Mouse (Mus musculus) embryo, embryonic 11.5 days (tissue): ENCODE data around the gene Stx7.
A peak's percentile ranks its signal among the peaks of the same experiment; 100 is the strongest.
"Not testable (repeated sequence)": the region's sequence is repeated elsewhere in the genome, so short reads cannot be mapped to it uniquely, and the experiment has no call there.

Experiments used
- DNase-seq: peaks from one replicate; pipeline ENCODE4 v3.0.0-alpha.2; 2012; ENCODE audit warnings: low read depth, low spot score

The Stx7 gene

DNA sequence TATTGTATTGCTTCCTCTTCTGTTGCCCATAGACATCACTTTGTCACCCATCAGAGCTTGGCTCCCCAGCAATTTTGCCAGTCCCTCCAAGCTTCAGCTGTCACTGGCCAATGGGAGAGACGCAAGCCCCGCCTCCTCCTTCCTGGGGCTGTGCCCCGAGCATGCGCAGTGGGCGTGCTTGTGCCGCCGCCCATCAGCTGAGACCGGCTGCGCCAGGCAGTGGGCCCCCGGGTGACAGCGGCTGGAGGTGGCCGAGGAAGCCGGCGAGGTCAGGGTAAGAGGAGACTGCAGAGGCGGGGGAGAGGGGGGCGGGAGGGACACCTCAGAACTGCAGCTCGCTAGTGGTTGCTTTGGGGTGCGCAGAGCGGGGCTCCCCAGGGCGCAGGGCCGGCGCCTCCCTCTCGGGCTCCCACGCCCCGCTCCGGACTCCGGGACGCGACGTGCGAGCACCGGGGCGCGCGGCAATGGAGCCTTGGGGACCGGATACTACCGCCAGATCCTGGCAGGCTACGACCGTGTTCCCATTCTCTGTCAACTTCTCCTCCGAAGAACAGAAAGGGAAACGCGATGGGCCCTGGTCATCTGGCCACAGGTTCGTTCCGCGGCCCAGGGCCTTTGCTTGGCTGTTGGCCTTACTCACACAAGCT lies at the start of gene Stx7:
TSS of gene Stx7 (plus strand) at position 168 of the 647 bp plus-strand sequence.
- DNase-seq: peak; percentile 86

DNA sequence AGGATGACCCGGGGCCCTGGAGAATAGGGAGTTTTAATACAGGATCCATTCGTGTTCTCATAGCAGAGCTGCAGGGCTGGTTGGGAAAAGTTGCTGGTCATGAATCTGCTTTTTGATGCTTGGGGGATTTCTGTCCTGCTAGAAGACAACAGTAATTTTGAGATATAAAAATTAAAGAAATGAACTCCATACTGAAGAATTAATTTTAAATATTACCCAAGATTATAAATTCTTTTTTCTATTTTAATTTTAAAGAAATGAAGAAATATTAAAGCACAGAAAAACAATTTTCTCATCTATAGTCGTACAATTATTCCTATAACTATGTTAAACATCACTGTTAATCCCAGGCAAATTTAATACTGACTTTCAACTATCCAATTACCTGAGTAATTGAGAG lies 47.3 kb upstream of the Stx7 start, which contains the start of gene Taar8c:
TSS of gene Taar8c (minus strand) at position 101 of the 400 bp plus-strand sequence.
- DNase-seq: not testable (repeated sequence)

DNA sequence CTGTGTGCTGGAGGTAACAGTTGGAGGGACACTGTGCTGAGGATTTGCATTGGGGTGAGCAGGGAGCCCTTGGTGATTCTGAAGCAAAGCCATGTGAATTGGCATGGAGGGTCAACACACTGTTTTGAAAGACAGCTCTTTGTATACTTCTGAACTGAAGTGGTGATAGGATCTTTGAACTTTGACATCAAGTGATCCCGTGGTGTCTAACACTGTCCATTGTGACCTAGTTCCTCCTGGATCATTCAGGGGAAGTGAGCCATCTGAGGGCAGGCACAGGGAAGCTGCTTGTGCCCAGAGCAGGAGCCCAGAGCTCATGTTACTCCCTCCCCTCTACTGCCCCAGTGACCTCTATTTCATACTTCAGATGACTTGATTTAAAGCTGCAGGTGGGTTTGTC lies 45.8 kb upstream of the Stx7 start:
- not testable (repeated sequence) for DNase-seq

GRCm38 (mm10) chr10:24107747-24108146 lies 41.4 kb upstream of the Stx7 start:
- no peak for DNase-seq

GRCm38 (mm10) chr10:24108236-24108635 lies 40.9 kb upstream of the Stx7 start:
- DNase-seq: no peak

GRCm38 (mm10) chr10:24109434-24109833 lies 39.7 kb upstream of the Stx7 start, which contains the start of gene Taar9:
Taar9 (minus strand) TSS chr10:24109534.
- DNase-seq: not testable (repeated sequence)

- peak; percentile 56 for DNase-seq
These were observed 37.9 kb upstream of the Stx7 start for GRCm38 (mm10) chr10:24111116-24111778.

DNA sequence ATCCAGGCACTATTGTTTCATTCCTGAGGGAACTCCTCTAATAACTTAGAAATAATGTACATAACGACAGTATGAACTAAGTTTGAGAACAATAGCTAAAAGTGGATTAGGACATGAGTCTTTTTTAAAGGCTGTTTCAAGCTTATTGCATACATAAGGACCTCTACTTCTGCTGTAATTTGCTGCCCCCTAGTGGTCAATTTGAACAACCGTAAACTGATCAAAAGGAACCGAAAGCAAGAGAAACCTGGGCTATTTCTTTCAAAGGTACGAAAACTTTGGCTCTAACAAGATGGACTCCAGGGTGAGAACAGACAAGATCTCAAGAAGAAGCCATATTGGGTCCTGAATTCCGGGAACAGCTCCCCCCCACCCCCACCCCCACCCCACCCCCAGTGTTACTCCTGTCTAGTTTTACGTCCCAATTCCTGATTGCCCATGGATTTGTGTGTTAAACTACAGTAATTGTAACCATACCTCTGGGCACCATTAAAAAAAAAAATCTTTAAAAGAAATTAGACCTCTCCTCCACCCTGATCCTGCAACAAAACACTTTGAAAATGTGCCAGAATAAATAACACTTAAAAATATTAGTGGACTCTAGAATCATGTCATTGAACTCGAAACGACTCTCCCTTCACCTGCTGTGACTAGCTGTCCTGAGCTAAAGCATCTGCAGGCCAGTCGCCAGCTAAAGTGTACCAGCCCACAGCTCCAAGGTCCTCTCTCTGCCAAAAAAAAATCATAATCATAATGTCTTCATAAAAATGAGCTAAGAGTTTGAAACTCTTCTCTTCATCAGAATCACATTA lies 17.4 kb upstream of the Stx7 start:
- peak; percentile 66 for DNase-seq

- DNase-seq: no peak
These were observed 16.8 kb upstream of the Stx7 start for GRCm38 (mm10) chr10:24132273-24132672.

DNA sequence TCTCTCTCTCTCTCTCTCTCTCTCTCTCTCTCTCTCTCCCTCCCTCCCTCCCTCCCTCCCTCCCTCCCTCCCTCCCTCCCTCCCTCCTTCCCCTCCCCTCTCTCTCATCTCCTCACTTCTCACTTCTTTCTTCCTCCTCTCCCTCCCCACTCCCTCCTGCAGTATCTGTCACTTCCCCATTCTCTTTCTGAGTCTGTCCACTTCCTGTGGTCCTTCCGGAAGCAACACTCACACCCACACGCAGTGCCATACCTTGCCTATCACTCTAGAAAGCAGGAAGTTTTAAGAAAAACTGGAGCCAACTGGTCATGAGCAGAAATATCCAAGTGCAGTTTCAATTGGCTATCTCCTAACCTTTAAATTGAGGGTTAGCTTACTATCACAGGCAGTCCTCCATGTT lies 16.0 kb upstream of the Stx7 start:
- no peak for DNase-seq

- DNase-seq: no peak
These were observed 14.9 kb upstream of the Stx7 start for GRCm38 (mm10) chr10:24134071-24134645.

DNA sequence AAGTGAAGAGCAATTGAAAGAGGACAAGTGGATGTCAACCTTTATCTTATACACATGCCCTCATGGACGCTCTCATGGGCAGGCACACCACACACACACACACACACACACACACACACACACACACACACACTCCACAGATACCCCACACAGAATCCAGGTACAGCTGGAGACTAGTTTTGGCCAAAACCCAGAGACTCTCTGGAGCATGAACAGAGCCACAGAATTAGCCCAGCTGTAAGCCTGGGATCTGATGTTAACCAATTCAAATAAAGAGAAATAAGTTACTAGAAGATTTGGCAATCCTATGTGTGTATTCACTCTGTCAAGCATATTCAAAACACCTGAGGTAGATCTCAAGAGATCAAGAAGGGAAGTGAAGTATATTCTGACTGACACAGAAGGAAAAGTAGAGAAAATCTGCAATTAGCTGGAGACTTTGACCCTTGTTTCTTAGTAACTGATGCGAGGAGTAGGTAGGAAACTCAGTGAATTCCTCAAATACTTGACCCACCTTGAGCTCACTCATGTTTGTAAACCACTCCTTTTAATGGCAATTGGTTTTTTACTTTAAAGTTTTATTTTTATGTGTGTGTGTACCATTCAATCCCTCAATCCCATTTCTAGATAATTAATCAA lies 10.4 kb upstream of the Stx7 start:
- no peak for DNase-seq

- DNase-seq: no peak
These were observed 6.4 kb upstream of the Stx7 start for GRCm38 (mm10) chr10:24142735-24143134.

DNA sequence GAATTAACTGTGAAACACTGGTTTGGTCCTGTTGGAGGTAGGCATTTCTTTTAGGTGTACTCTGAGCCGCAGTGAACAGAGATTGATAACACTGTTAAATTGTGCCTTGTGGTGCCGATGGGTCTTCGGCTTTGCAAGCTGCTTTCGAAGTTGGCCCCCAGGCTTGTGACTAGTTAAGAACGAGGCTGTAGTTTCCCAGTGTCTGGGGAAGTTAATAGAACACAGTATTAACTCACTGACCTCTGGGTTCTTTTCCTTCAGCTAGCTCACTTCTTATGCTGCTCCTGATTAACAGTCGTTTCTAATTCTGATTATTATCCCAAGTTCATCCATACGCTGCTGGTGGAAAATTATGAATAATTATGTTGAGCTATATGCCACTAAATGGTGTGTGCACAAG lies 984 bp downstream of the Stx7 start:
- no peak for DNase-seq

DNA sequence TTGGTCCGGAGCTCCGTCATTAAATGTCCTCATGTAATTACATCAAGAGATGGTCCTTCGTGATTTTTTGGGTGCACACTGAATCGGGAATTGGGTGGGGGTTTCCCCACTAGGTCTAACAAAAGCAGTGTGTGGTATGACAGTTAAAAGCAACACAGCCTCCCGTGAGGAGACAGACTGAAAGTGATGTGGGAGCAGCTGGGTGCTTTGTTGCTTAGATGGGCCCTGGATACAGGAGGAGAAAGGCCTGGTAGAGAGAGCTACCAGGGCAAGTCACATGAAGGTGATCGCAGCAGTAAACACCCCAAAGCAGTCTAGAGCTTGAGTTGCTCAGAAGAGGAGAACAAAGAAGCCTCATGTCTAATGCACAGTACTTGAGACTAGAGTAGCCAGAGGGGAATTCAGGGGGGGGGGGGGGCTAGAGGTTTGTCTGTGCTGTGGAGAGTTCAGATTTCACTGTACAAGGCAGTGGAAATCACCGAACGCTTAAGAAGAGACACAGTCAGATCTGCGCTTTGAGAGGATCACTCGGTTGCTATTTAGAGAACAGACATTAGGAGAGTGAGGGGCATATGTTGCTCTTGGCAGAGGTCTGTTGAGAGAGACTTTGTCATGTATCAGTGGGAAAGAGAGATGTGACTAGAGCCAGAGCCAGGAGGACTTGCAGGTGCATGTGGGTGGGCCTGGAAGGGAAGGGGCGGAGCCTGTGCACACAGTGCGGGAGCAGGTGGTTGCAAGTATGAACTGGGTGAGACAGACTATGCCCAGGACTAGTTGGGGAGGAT lies 9.6 kb downstream of the Stx7 start:
- no peak for DNase-seq

GRCm38 (mm10) chr10:24159575-24159974 lies 10.5 kb downstream of the Stx7 start:
- DNase-seq: no peak

- DNase-seq: no peak
These were observed 11.2 kb downstream of the Stx7 start for GRCm38 (mm10) chr10:24160349-24160748.

DNA sequence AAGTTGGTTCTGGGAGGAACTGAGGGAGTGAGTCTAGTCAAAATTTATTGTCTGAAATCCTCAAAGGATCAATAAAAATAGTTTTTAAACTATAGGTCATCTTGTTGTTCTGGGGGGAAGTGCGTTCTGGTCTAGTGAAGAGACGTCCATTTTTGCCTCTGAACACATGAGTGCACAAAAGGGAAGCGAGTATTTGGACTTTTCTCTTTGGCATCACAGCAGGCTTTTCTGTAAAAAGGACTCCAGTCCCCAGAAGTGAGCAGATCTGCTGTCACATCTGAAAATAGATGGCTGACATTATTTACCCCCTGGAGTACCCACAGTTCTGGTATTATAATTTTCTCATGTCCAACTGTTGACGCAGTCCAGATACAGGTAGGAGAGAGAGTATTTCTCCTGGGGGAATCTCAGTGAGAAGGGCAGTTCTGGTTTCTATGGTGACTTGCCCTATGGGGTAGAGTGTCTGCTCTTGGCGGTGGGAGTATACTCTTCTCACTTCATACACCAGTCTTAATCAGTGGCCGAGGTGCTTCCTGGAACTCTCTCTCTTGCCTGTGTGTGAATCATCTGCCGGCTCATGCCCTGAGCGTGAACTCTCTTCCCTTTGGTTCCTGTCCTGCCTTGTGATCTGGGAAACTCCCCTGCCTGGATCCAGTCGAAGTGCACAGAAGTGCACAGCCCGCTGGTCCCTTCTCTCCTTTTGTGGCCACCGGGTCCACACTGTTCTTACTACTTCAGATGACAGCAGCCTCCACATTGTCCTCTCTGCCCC lies 15.2 kb downstream of the Stx7 start:
- DNase-seq: peak; percentile 13

DNA sequence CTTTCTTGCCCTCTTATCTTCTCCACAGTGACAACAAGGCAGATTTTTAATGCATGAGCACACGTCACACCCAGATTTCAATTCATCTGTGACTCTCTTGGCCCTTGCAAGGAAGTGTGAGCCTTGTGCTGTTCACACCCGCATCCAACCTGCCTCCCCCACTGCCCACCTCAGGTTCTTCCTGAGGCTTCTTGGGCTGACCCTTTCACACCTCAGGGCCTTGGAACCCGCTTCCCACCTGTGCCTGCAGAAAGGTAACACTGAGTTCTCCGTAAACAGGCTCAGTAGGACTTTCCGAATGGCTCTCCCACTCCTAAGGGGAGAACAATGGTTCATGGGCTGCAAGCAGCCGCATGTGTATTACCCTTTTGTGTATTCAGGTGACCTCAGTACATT lies 15.8 kb downstream of the Stx7 start:
- no peak for DNase-seq

DNA sequence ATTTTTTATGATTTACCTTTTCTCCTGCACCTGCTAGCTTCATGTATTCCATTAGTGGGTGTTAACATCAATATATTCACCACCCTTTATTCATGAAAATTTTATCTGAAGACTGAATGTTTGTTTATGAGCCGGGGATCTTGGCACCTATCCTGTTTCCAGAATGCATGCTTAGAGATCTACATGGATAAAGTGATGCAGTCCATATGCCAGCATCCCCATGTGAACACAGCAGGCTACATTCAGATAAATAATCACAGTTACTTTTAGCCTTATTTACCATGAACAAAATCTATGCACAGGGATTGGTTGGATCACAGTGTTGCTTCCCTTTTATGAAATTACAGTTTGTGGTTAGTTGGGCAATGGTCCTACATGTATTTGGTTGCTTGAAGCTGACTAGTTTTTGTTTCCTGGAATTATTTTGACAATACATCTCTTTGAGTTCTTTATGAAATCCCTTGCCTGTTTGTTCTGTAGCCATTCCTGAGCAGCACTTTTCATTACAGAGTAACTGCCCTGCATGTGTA lies 16.5 kb downstream of the Stx7 start:
- DNase-seq: no peak
